Mouse (Mus musculus): ENCODE data around the gene Slc34a2. TPM values are rescaled to one million over a fixed set of nuclear protein-coding genes. Genes with fewer than 3 reads are reported as not detected.

Slc34a2 gene
- polyA plus RNA-seq, 1 experiment = 42.3 TPM

GRCm38 (mm10) chr5:52997032-52997431, 40.8 kb upstream of the Slc34a2 start:
- no peak overlapping the region for H3K4me3 ChIP-seq (ENCODE audit: control insufficient read depth, low read depth, low read length)
- H3K27ac ChIP-seq (ENCODE audit: control insufficient read depth, insufficient read depth, low read depth, low read length) = no peak overlapping the region
- H3K4me1 ChIP-seq (ENCODE audit: control insufficient read depth, insufficient read depth, low read length) = peaks cover 6% of the 10 kb centered on the region
- no peak for TF ChIP-seq CTCF (IDR thresholded peaks at IDR 0.05; ENCODE audit: control insufficient read depth, insufficient read depth, insufficient replicate concordance, low read depth, low read length)
- no peak for TF ChIP-seq POLR2A (IDR thresholded peaks at IDR 0.05; ENCODE audit: control insufficient read depth, low read depth, low read length)
- H3K36me3 ChIP-seq (ENCODE audit: control insufficient read depth, insufficient read depth, low read length) = no peaks in the 10 kb centered on the region
- no peaks in the 10 kb centered on the region for H3K27me3 ChIP-seq (ENCODE audit: control insufficient read depth, insufficient read depth, low read length)

- no peak for TF ChIP-seq CTCF (IDR thresholded peaks at IDR 0.05; ENCODE audit: control insufficient read depth, insufficient read depth, insufficient replicate concordance, low read depth, low read length)
- TF ChIP-seq POLR2A (IDR thresholded peaks at IDR 0.05; ENCODE audit: control insufficient read depth, low read depth, low read length) = no peak
- Histone ChIP-seq H3K4me1 (ENCODE audit: control insufficient read depth, insufficient read depth, low read length) (peaks cover 6% of the 10 kb centered on the region), H3K27ac (ENCODE audit: control insufficient read depth, insufficient read depth, low read depth, low read length) (no peak overlapping the region), H3K4me3 (ENCODE audit: control insufficient read depth, low read depth, low read length) (no peak overlapping the region), H3K27me3 (ENCODE audit: control insufficient read depth, insufficient read depth, low read length) (no peaks in the 10 kb centered on the region), H3K36me3 (ENCODE audit: control insufficient read depth, insufficient read depth, low read length) (no peaks in the 10 kb centered on the region)
Measured at GRCm38 (mm10) chr5:52998097-52998760, 39.7 kb upstream of the Slc34a2 start.

- Histone ChIP-seq H3K27me3 (ENCODE audit: control insufficient read depth, insufficient read depth, low read length) (no peaks in the 10 kb centered on the region), H3K4me3 (ENCODE audit: control insufficient read depth, low read depth, low read length) (no peak overlapping the region), H3K36me3 (ENCODE audit: control insufficient read depth, insufficient read depth, low read length) (no peaks in the 10 kb centered on the region), H3K27ac (ENCODE audit: control insufficient read depth, insufficient read depth, low read depth, low read length) (no peak overlapping the region), H3K4me1 (ENCODE audit: control insufficient read depth, insufficient read depth, low read length) (peaks cover 6% of the 10 kb centered on the region)
- TF ChIP-seq POLR2A (IDR thresholded peaks at IDR 0.05; ENCODE audit: control insufficient read depth, low read depth, low read length) (no peak), CTCF (IDR thresholded peaks at IDR 0.05; ENCODE audit: control insufficient read depth, insufficient read depth, insufficient replicate concordance, low read depth, low read length) (no peak)
Measured at GRCm38 (mm10) chr5:53000169-53000872, 37.6 kb upstream of the Slc34a2 start.

- Histone ChIP-seq H3K4me3 (ENCODE audit: control insufficient read depth, low read depth, low read length) (no peak overlapping the region), H3K36me3 (ENCODE audit: control insufficient read depth, insufficient read depth, low read length) (no peaks in the 10 kb centered on the region), H3K27ac (ENCODE audit: control insufficient read depth, insufficient read depth, low read depth, low read length) (no peak overlapping the region), H3K4me1 (ENCODE audit: control insufficient read depth, insufficient read depth, low read length) (no peaks in the 10 kb centered on the region), H3K27me3 (ENCODE audit: control insufficient read depth, insufficient read depth, low read length) (no peaks in the 10 kb centered on the region)
- TF ChIP-seq CTCF (IDR thresholded peaks at IDR 0.05; ENCODE audit: control insufficient read depth, insufficient read depth, insufficient replicate concordance, low read depth, low read length) (no peak), POLR2A (IDR thresholded peaks at IDR 0.05; ENCODE audit: control insufficient read depth, low read depth, low read length) (no peak)
Measured at GRCm38 (mm10) chr5:53002599-53003203, 35.2 kb upstream of the Slc34a2 start.

GRCm38 (mm10) chr5:53003495-53003894, 34.4 kb upstream of the Slc34a2 start:
- TF ChIP-seq CTCF (IDR thresholded peaks at IDR 0.05; ENCODE audit: control insufficient read depth, insufficient read depth, insufficient replicate concordance, low read depth, low read length) (no peak), POLR2A (IDR thresholded peaks at IDR 0.05; ENCODE audit: control insufficient read depth, low read depth, low read length) (no peak)
- Histone ChIP-seq H3K36me3 (ENCODE audit: control insufficient read depth, insufficient read depth, low read length) (no peaks in the 10 kb centered on the region), H3K4me3 (ENCODE audit: control insufficient read depth, low read depth, low read length) (no peak overlapping the region), H3K27ac (ENCODE audit: control insufficient read depth, insufficient read depth, low read depth, low read length) (no peak overlapping the region), H3K27me3 (ENCODE audit: control insufficient read depth, insufficient read depth, low read length) (no peaks in the 10 kb centered on the region), H3K4me1 (ENCODE audit: control insufficient read depth, insufficient read depth, low read length) (no peaks in the 10 kb centered on the region)

GRCm38 (mm10) chr5:53003981-53004380, 33.9 kb upstream of the Slc34a2 start:
- Histone ChIP-seq H3K36me3 (ENCODE audit: control insufficient read depth, insufficient read depth, low read length) (no peaks in the 10 kb centered on the region), H3K4me3 (ENCODE audit: control insufficient read depth, low read depth, low read length) (no peak overlapping the region), H3K27me3 (ENCODE audit: control insufficient read depth, insufficient read depth, low read length) (no peaks in the 10 kb centered on the region), H3K4me1 (ENCODE audit: control insufficient read depth, insufficient read depth, low read length) (no peaks in the 10 kb centered on the region), H3K27ac (ENCODE audit: control insufficient read depth, insufficient read depth, low read depth, low read length) (no peak overlapping the region)
- TF ChIP-seq POLR2A (IDR thresholded peaks at IDR 0.05; ENCODE audit: control insufficient read depth, low read depth, low read length) (no peak), CTCF (IDR thresholded peaks at IDR 0.05; ENCODE audit: control insufficient read depth, insufficient read depth, insufficient replicate concordance, low read depth, low read length) (no peak)

- no peaks in the 10 kb centered on the region for H3K36me3 ChIP-seq (ENCODE audit: control insufficient read depth, insufficient read depth, low read length)
- TF ChIP-seq CTCF (IDR thresholded peaks at IDR 0.05; ENCODE audit: control insufficient read depth, insufficient read depth, insufficient replicate concordance, low read depth, low read length) (no peak), POLR2A (IDR thresholded peaks at IDR 0.05; ENCODE audit: control insufficient read depth, low read depth, low read length) (no peak)
- H3K4me1 ChIP-seq (ENCODE audit: control insufficient read depth, insufficient read depth, low read length) = no peaks in the 10 kb centered on the region
- no peaks in the 10 kb centered on the region for H3K27me3 ChIP-seq (ENCODE audit: control insufficient read depth, insufficient read depth, low read length)
- no peak overlapping the region for H3K27ac ChIP-seq (ENCODE audit: control insufficient read depth, insufficient read depth, low read depth, low read length)
- no peak overlapping the region for H3K4me3 ChIP-seq (ENCODE audit: control insufficient read depth, low read depth, low read length)
Measured at GRCm38 (mm10) chr5:53009027-53009769, 28.7 kb upstream of the Slc34a2 start.

All from testis, adult 2 months (tissue).